ENCODE assay signal across 7 mouse cellular contexts in genomic region chr12:82170461-82171279, GRCm38 (mm10). TPM values are rescaled to one million over a fixed set of nuclear protein-coding genes. Genes with fewer than 3 reads are reported as not detected.
DNase-seq lines count a peak whose midpoint lies in the region; ATAC-seq and TF ChIP-seq lines count a peak whose summit lies in the region.

No protein-coding gene starts in this region.

- ATAC-seq in heart, embryonic 15.5 days (replicated peaks; ENCODE audit: insufficient number of reproducible peaks, insufficient read depth, low FRiP score, low read depth) = no peak
- ATAC-seq in limb, embryonic 13.5 days (ENCODE audit: low FRiP score, low read depth) = no peak
- ATAC-seq in neural tube, embryonic 12.5 days (ENCODE audit: low FRiP score, low read depth) = no peak

- H3K36me3 ChIP-seq in thymus, adult 2 months (ENCODE audit: control insufficient read depth, insufficient read depth, low read length) = no peaks in the 10 kb centered on the region
- no peaks in the 10 kb centered on the region for H3K36me3 ChIP-seq in heart, embryonic 15.5 days
- H3K36me3 ChIP-seq in limb, embryonic 13.5 days = no peaks in the 10 kb centered on the region
- H3K36me3 ChIP-seq in neural tube, embryonic 12.5 days = no peaks in the 10 kb centered on the region

- H3K9me3 ChIP-seq in heart, embryonic 15.5 days (replicated peaks) = no peaks in the 10 kb centered on the region
- no peaks in the 10 kb centered on the region for H3K9me3 ChIP-seq in limb, embryonic 13.5 days
- H3K9me3 ChIP-seq in neural tube, embryonic 12.5 days = no peaks in the 10 kb centered on the region

- H3K4me3 ChIP-seq in thymus, adult 2 months (ENCODE audit: control insufficient read depth, insufficient read depth, low read length) = peak overlapping the region; percentile 94
- peak overlapping the region; percentile 96 for H3K4me3 ChIP-seq in heart, embryonic 15.5 days
- peak overlapping the region; percentile 92 for H3K4me3 ChIP-seq in limb, embryonic 13.5 days
- peak overlapping the region; percentile 91 for H3K4me3 ChIP-seq in neural tube, embryonic 12.5 days

- TF ChIP-seq CTCF in thymus, adult 2 months (IDR thresholded peaks at IDR 0.05; ENCODE audit: borderline replicate concordance, control insufficient read depth, extremely low read depth, insufficient read depth, low read length, poor library complexity) = no peak

- TF ChIP-seq POLR2A in thymus, adult 2 months (IDR thresholded peaks at IDR 0.05; ENCODE audit: control insufficient read depth, extremely low read depth, insufficient read depth, low read length, poor library complexity) = no peak

- WGBS in thymus, adult 2 months = 8% methylated on average over 29 of the region's 29 CpGs
- WGBS in heart, embryonic 15.5 days = 2% methylated on average over 29 of the region's 29 CpGs
- under 1% methylated on average over 29 of the region's 29 CpGs for WGBS in limb, embryonic 13.5 days
- 2% methylated on average over 29 of the region's 29 CpGs for WGBS in neural tube, embryonic 12.5 days

- H3K4me1 ChIP-seq in thymus, adult 2 months (replicated peaks; ENCODE audit: control insufficient read depth, insufficient read depth, low read length) = peaks cover 34% of the 10 kb centered on the region
- H3K4me1 ChIP-seq in heart, embryonic 15.5 days (replicated peaks) = peaks cover 21% of the 10 kb centered on the region
- H3K4me1 ChIP-seq in limb, embryonic 13.5 days = peaks cover 61% of the 10 kb centered on the region
- H3K4me1 ChIP-seq in neural tube, embryonic 12.5 days = peaks cover 25% of the 10 kb centered on the region

- H3K9ac ChIP-seq in heart, embryonic 15.5 days = peak overlapping the region; percentile 92
- peak overlapping the region; percentile 95 for H3K9ac ChIP-seq in limb, embryonic 13.5 days
- peak overlapping the region; percentile 90 for H3K9ac ChIP-seq in neural tube, embryonic 12.5 days

- peak overlapping the region; percentile 5; the same call in 1 of the 2 replicates for H3K27ac ChIP-seq in thymus, adult 2 months (ENCODE audit: control insufficient read depth, insufficient read depth, low read length)
- H3K27ac ChIP-seq in heart, embryonic 15.5 days = peak overlapping the region; percentile 94
- H3K27ac ChIP-seq in limb, embryonic 13.5 days = peak overlapping the region; percentile 95
- H3K27ac ChIP-seq in neural tube, embryonic 12.5 days = no peak overlapping the region

- H3K4me2 ChIP-seq in heart, embryonic 15.5 days = peak overlapping the region; percentile 93
- peak overlapping the region; percentile 95 for H3K4me2 ChIP-seq in limb, embryonic 13.5 days (replicated peaks)
- peak overlapping the region; percentile 83 for H3K4me2 ChIP-seq in neural tube, embryonic 12.5 days (replicated peaks)

- no peak for DNase-seq in thymus, adult 2 months
- DNase-seq in thymus, adult 18-20 months = no peak
- peak; percentile 62 for DNase-seq in brain, adult 2 months (ENCODE audit: low read depth, low spot score)
- DNase-seq in left cerebral cortex, adult 8-10 months (ENCODE audit: low spot score in 2 of 2) = no peak

- no peaks in the 10 kb centered on the region for H3K27me3 ChIP-seq in thymus, adult 2 months (ENCODE audit: control insufficient read depth, insufficient read depth, low read length)
- no peaks in the 10 kb centered on the region for H3K27me3 ChIP-seq in heart, embryonic 15.5 days
- no peaks in the 10 kb centered on the region for H3K27me3 ChIP-seq in limb, embryonic 13.5 days
- no peaks in the 10 kb centered on the region for H3K27me3 ChIP-seq in neural tube, embryonic 12.5 days (replicated peaks)

RNA-seq across cellular contexts. Expression of gene Sipa1l1, which starts 1.6 kb away (rescaled TPM):
- polyA plus RNA-seq in thymus, adult 2 months (2012; rRNA removed) = 43.7 and 50.0 TPM in 2 replicates
- 16.9 and 22.3 TPM in 2 replicates for polyA plus RNA-seq in heart, embryonic 15.5 days (2015; fragmentation: Nextera tagmentation; extraction: Ambion mirVana)
- polyA plus RNA-seq in limb, embryonic 13.5 days (2015; fragmentation: Nextera tagmentation; extraction: Ambion mirVana) = 34.3 and 34.5 TPM in 2 replicates
- polyA plus RNA-seq in neural tube, embryonic 12.5 days (2016; fragmentation: Nextera tagmentation; extraction: Ambion mirVana) = 17.4 and 17.9 TPM in 2 replicates
- total RNA-seq in left cerebral cortex, adult 8-10 months (2022) = 100 to 1,000 TPM; 245 to 307 (median 281) TPM
